Mouse (Mus musculus) heart, adult 11 months (tissue): Measurements from ENCODE around the gene Cacng6.

Experiments used
- DNase-seq: peaks from one replicate; pipeline ENCODE4 v3.0.0; 2022

The Cacng6 gene

DNA sequence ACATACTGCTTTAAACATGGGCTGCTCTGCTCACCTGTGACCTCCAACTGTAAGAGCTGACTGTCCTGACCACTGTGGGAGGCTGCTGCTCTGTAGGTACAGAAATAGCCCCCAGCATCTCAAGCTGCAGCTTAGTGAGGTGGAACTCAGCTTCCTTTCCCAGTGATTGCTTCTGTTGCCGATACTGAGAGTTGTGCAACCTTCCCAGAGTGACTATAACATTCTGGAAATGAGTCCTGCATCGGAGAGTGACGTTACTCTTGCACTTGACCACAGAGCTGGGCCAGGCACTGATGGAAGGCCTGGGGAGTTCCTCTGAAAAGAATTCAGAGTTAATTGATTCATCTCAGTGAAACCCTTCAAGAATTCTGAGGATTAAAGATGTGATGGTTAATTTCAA is 48.8 kb downstream of the Cacng6 start:
- peak; percentile 45 for DNase-seq

GRCm38 (mm10) chr7:3474291-3475080 is 50.5 kb downstream of the Cacng6 start:
- DNase-seq = peak; percentile 72

DNA sequence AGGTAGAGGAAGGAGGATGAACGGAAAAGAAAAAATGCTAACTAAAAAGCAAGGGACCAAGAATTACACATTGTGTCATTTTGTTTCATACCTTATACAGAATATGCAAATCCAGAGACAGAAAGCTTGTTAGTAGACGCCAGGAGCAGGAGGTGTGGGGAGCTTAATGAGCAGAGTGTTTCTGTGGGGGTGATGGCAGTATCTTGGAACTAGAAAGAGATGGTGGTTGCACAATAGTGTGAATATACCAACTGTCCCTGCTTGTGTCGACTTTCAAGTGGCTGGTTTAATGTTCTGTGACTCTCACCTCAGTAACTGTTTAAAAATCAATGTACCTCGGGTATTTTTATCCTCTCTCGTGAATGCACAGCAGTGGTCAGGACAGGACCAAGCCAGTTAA is 52.7 kb downstream of the Cacng6 start:
- DNase-seq = peak; percentile 15

DNA sequence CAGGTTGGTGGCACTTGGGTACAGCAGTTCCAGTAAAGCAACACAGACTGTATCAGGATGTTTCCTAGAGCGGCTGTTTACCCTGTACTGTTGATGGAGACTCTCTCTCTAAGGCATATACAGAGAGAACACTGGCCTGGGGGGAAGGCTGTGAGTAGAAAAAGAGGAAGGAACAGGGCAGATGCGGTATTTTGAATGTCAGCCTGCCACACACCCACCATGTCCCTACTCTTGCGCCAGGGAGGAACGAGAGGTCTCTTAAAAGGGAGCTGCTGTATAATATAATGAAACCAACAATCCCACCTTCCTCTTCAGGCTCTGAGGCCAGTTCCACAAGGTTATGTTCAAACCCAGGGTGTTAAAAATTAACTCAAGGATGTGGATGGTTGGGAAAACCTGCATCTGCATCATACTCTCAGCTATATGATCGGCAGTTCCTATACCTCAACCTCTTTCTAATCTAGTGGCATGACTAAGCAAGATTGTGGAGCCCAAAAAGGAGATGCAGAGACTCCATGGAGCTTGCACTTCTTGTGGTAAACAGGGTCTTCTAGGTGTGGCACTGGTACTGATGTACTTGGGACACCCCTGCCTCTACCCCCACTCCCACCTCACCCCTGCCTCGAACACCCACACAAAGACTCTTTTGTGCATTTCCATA is 58.1 kb downstream of the Cacng6 start:
- DNase-seq = peak; percentile 58
